Mouse (Mus musculus) midbrain, embryonic 16.5 days (tissue): Measurements from ENCODE around the gene Dock10. TPM values are rescaled to one million over a fixed set of nuclear protein-coding genes. Genes with fewer than 3 reads are reported as not detected.

Source experiments
- ATAC-seq: fragments of 200-750 bp; cut with Nextera tagmentation; 2 replicates; pipeline ENCODE4 v1.8.0; 2017; ENCODE audit warnings: moderate TSS enrichment
- H3K27ac ChIP-seq: fragments of 300-500 bp; sonication (generic); 2 replicates; pipeline ENCODE4 v1.5.1; 2014; ENCODE audit warnings: mild to moderate bottlenecking, low read length, mixed read lengths
- H3K27me3 ChIP-seq: fragments of 300-500 bp; sonication (generic); 2 replicates; pipeline ENCODE4 v1.6.1; 2014; ENCODE audit warnings: low read depth, low read length, mixed read lengths; ENCODE audit not compliant: control insufficient read depth, insufficient read depth
- H3K36me3 ChIP-seq: fragments of 300-500 bp; sonication (generic); 2 replicates; pipeline ENCODE4 v1.6.1; 2014; ENCODE audit warnings: mild to moderate bottlenecking, low read length, moderate library complexity, mixed read lengths; ENCODE audit not compliant: control insufficient read depth, insufficient read depth
- H3K4me1 ChIP-seq: fragments of 300-500 bp; sonication (generic); 2 replicates; pipeline ENCODE4 v1.6.1; 2014; ENCODE audit warnings: mild to moderate bottlenecking, low read length, mixed read lengths; ENCODE audit not compliant: control insufficient read depth, insufficient read depth
- H3K4me2 ChIP-seq: fragments of 300-500 bp; sonication (generic); 2 replicates; pipeline ENCODE4 v1.6.1; 2014; ENCODE audit warnings: mild to moderate bottlenecking, low read length, mixed read lengths
- H3K4me3 ChIP-seq: fragments of 300-500 bp; sonication (generic); 2 replicates; pipeline ENCODE4 v1.5.1; 2014; ENCODE audit warnings: low read depth, mild to moderate bottlenecking, low read length, moderate library complexity, mixed read lengths
- H3K9ac ChIP-seq: fragments of 300-500 bp; sonication (generic); 2 replicates; pipeline ENCODE4 v1.6.1; 2014; ENCODE audit warnings: low read depth, low read length, mixed read lengths
- H3K9me3 ChIP-seq: fragments of 300-500 bp; sonication (generic); replicated peaks from 2 replicates; pipeline ENCODE4 v1.6.1; 2014; ENCODE audit warnings: mild to moderate bottlenecking, low read length, mixed read lengths; ENCODE audit not compliant: control insufficient read depth, poor library complexity, severe bottlenecking
- WGBS: fragments of 180-500 bp; shearing (Covaris S2); extraction: QIAGEN DNeasy Blood & Tissue Kit; methylation state at CpG from one replicate; pipeline ENCODE4 v1.1.7; 2014; 5-methylcytosine and 5-hydroxymethylcytosine counted together
- polyA plus RNA-seq: library from polyadenylated mRNA; unstranded; fragments of >200 nt; fragmentation: Nextera tagmentation; extraction: Ambion mirVana; gene quantifications from 2 replicates; pipeline ENCODE4 v1.2.1, GENCODE M21; 2015

Dock10 gene
- polyA plus RNA-seq, 1 experiment from 2014 or later, result 3.8 TPM

DNA sequence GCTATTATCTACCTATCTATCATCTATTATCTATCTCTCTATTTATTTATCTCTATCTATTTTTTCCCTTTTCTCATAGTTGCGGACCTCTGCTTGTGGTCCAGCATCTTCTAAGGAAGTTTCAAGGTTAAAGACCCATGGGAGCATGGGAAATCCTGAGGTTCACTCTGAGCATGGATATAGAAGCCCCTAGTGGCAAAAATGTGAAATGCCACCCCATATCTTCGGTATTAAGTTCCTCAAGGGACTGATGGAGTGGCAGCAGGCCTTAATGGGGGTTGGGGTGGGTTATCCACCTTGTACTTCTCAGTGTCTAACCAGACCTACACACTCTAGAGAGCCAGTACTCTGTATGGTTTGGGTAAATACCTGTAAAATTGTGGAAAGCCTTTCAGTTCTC, 253.6 kb downstream of the Dock10 start:
- Histone ChIP-seq H3K9me3 (no peaks in the 10 kb centered on the region), H3K9ac (no peak overlapping the region), H3K4me1 (no peaks in the 10 kb centered on the region), H3K36me3 (no peaks in the 10 kb centered on the region), H3K4me3 (no peak overlapping the region), H3K27me3 (no peaks in the 10 kb centered on the region), H3K27ac (no peak overlapping the region), H3K4me2 (no peak overlapping the region)
- ATAC-seq, result no peak
- WGBS, result 78% methylated on average over 2 of the region's 2 CpGs

DNA sequence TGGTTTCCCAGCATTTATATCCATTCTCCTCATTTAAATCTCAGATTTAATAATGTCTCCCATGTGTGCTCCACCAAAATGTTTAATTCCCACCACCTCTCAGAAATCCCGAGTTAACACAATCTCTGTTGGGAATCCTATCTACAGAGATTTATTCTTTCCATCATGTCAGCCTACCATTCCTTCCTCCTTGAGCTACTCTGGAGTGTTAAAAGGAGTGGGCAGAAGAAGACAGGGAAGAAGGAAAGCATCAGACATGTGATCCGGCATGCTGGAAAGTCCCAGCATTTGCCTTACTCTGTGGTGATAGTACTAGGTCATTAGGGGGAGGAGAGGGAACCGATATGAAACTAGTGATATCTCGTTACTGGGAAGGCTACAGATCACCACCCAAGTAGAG, 254.2 kb downstream of the Dock10 start:
- H3K9ac ChIP-seq, result no peak overlapping the region
- no peaks in the 10 kb centered on the region for H3K9me3 ChIP-seq
- ATAC-seq, result no peak
- no peaks in the 10 kb centered on the region for H3K36me3 ChIP-seq
- WGBS, result 91% methylated on average over 4 of the region's 4 CpGs
- H3K4me3 ChIP-seq, result no peak overlapping the region
- H3K27ac ChIP-seq, result no peak overlapping the region
- no peak overlapping the region for H3K4me2 ChIP-seq
- peaks cover 4% of the 10 kb centered on the region; the same call in 1 of the 2 replicates for H3K4me1 ChIP-seq
- H3K27me3 ChIP-seq, result no peaks in the 10 kb centered on the region

DNA sequence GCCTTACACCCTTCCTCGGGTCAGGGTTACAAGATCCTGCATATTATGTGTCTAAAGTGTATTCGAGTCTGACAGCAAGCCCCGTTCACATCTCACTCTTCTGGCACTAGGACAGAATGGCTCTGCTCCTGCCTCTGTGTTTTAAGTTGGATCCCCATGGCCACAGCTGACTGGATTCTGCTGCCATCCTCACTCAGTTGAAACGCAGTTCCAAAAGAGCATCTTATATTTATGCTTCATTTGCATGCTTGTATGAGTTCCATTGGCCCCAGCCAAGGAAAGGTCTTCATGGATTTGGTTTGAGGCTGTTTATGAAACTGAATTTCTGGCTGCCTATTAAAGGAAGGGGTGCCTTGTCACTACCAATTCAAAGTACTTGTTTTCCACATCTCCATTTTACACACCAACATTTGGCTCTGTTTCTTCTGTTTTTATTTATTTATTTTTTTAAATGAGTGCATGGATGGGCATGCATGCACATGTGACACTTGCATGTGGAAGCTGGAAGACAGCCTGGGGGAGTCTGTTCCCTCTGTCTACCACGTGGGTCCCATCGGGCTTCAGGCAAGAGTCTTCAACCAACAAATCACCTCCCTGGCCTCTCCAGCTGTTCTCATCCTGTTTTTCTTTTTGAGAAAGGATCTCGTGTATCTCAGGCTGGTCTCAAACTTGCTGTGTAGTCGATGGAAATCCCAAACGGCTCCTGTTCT, 255.7 kb downstream of the Dock10 start:
- ATAC-seq, result no peak
- Histone ChIP-seq H3K4me2 (no peak overlapping the region), H3K36me3 (no peaks in the 10 kb centered on the region), H3K27me3 (no peaks in the 10 kb centered on the region), H3K9ac (no peak overlapping the region), H3K27ac (no peak overlapping the region), H3K4me3 (no peak overlapping the region), H3K4me1 (peaks cover 4% of the 10 kb centered on the region; the same call in 1 of the 2 replicates), H3K9me3 (no peaks in the 10 kb centered on the region)
- 84% methylated on average over 9 of the region's 9 CpGs for WGBS

DNA sequence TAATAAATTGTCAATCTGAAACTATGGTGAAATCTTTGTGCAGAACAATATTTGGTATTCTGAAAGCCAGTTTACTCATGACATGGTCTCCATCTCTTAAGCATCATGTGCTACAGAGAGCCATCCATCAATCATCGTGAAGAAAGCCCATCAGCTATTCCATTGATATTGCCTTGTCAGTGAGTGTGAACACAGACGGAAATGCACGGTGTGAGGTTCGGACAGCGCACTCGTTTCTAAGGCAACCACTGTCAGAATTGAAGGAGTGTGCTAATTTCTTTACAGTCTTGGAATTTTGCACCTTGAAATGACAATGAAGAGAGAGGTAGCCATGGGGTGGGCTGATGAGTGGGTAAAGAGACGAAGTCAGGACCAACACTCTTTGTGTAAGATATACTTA, 259.1 kb downstream of the Dock10 start:
- Histone ChIP-seq H3K4me2 (no peak overlapping the region), H3K27me3 (no peaks in the 10 kb centered on the region), H3K9me3 (no peaks in the 10 kb centered on the region), H3K36me3 (no peaks in the 10 kb centered on the region), H3K27ac (no peak overlapping the region), H3K4me3 (no peak overlapping the region), H3K9ac (no peak overlapping the region), H3K4me1 (peaks cover 4% of the 10 kb centered on the region; the same call in 1 of the 2 replicates)
- 46% methylated on average over 7 of the region's 7 CpGs for WGBS
- peak; percentile 81 for ATAC-seq

DNA sequence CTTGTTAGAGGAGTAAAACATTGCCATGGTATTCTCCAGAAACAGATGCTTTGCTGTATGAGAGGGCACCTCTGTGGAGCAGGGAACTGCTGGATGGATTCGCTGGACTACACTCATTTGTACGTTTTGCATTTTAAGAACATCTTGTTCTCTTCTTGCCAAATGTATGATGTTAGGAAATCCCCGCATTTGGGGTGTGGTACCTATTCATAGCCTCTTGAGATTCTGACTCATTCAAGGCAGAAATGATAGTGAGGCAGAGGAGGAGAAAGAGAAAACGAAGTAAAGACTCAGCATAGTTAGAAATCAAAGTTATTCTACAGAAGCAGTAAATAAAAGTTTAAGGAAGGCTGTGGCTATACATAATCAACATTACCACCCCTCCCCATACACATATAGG, 262.0 kb downstream of the Dock10 start:
- peaks cover 4% of the 10 kb centered on the region; the same call in 1 of the 2 replicates for H3K4me1 ChIP-seq
- no peak overlapping the region for H3K4me3 ChIP-seq
- no peak overlapping the region for H3K27ac ChIP-seq
- no peak for ATAC-seq
- 86% methylated on average over 4 of the region's 4 CpGs for WGBS
- no peak overlapping the region for H3K4me2 ChIP-seq
- H3K27me3 ChIP-seq, result no peaks in the 10 kb centered on the region
- no peaks in the 10 kb centered on the region for H3K9me3 ChIP-seq
- no peaks in the 10 kb centered on the region for H3K36me3 ChIP-seq
- no peak overlapping the region for H3K9ac ChIP-seq

DNA sequence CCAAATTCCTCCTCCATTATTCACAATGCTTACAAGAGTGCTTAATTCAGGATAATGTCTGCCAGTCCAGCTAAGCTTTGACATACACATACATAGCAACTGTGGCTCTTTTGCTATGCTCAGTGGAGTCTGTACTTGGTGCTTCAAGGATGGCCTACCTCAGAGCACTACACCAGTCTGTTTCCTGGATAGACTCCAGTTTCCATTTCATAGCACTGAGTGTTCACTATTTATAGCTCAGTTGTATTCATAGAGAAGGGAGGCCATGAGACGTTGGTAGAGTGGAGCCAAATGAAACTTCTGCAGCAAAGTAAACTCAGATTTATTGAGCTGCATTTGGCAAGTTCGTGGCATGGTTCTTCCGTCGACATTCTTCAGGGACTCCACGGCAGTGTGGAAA, 274.9 kb downstream of the Dock10 start:
- Histone ChIP-seq H3K4me2 (no peak overlapping the region), H3K36me3 (no peaks in the 10 kb centered on the region), H3K4me1 (no peaks in the 10 kb centered on the region), H3K27me3 (no peaks in the 10 kb centered on the region), H3K27ac (no peak overlapping the region), H3K4me3 (no peak overlapping the region), H3K9ac (no peak overlapping the region), H3K9me3 (no peaks in the 10 kb centered on the region)
- no peak for ATAC-seq
- 89% methylated on average over 5 of the region's 5 CpGs for WGBS

DNA sequence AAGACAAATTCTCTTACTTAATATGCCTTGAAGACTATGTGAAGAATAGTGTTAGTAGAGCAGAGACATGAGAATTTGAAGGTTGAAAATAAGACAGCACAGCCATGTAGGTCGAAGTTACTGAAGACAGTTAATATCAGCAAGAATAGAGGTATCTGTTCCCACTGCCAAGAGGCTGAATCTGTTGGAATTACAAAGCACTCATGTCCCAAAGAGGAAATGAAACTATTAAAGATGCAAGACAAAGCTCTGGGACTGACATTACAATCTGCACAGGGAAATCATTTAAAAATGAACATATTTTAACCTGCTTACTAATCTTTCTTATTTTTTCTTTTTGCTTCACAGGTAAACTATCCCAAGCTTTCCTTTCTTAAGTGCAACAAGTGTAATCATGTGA, 283.4 kb downstream of the Dock10 start:
- no peak for ATAC-seq
- 68% methylated on average over 1 of the region's 1 CpGs for WGBS
- Histone ChIP-seq H3K9me3 (no peaks in the 10 kb centered on the region), H3K27ac (no peak overlapping the region), H3K4me3 (no peak overlapping the region), H3K27me3 (no peaks in the 10 kb centered on the region), H3K36me3 (no peaks in the 10 kb centered on the region), H3K4me1 (no peaks in the 10 kb centered on the region), H3K9ac (no peak overlapping the region), H3K4me2 (no peak overlapping the region)

DNA sequence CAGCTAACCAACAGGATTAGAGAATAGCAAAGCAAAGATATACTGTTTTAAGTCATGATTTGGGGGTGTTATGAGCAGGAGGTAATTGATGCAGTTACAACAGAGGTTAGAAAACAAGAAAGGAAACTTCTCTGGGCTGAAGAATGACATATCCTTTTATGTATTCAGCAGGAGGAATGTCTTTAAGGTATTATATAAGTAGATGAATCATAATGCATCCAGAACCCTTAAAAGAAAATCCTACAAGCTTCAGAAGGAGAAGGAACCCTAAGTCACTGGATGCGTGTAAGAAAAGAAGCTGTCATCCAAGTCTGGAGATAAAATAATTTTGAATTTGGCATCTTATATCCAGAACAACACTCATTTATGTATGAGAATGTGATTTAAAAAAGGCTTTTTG, 285.9 kb downstream of the Dock10 start:
- Histone ChIP-seq H3K4me2 (no peak overlapping the region), H3K36me3 (no peaks in the 10 kb centered on the region), H3K9me3 (no peaks in the 10 kb centered on the region), H3K4me3 (no peak overlapping the region), H3K27ac (no peak overlapping the region), H3K9ac (no peak overlapping the region), H3K27me3 (no peaks in the 10 kb centered on the region), H3K4me1 (no peaks in the 10 kb centered on the region)
- 93% methylated on average over 1 of the region's 1 CpGs for WGBS
- no peak for ATAC-seq

DNA sequence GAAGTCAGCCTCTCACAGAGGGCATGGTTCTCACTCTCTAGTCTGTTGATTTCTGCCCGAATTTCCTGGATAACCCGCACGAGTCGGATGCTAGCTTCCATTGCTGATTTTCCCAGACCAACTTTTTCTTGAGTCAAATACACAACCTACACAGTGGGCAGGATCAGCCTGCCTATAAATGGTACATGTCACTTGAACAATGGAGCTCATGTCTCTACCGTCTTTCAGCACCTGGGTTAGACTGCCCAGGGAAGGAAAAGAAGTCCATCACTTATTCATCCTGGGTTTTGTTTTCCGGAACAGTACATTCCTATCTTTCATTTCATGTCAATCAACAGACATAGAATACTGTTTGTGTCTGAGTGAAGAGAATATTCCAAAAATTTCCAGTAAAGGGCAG, 297.0 kb downstream of the Dock10 start, which contains the start of gene Gm45261:
Gene Gm45261, minus strand, starts transcription at position 101 of the 400 bp plus-strand sequence.
- no peaks in the 10 kb centered on the region for H3K27me3 ChIP-seq
- no peak within 1 kb of the TSS for H3K27ac ChIP-seq
- H3K9ac ChIP-seq, result no peak within 1 kb of the TSS
- H3K9me3 ChIP-seq, result no peaks in the 10 kb centered on the region
- H3K4me3 ChIP-seq, result no peak within 1 kb of the TSS
- H3K36me3 ChIP-seq, result no peaks in the 10 kb centered on the region
- 84% methylated on average over 6 of the region's 6 CpGs for WGBS
- no peaks in the 10 kb centered on the region for H3K4me1 ChIP-seq
- ATAC-seq, result no peak
- H3K4me2 ChIP-seq, result no peak within 1 kb of the TSS
